Mouse (Mus musculus) small intestine, adult 2 months (tissue): Measurements from ENCODE around the gene Negr1. TPM values are rescaled to one million over a fixed set of nuclear protein-coding genes. Genes with fewer than 3 reads are reported as not detected.

Experiments used
- H3K27ac ChIP-seq: fragments of 200-500 bp; 2 replicates; pipeline ENCODE4 v1.5.1; 2012; ENCODE audit warnings: low read depth, low read length, control low read depth, inconsistent platforms; ENCODE audit not compliant: insufficient read depth
- H3K27me3 ChIP-seq: fragments of 200-500 bp; 2 replicates; pipeline ENCODE4 v1.6.1; 2012; ENCODE audit warnings: mild to moderate bottlenecking, moderate library complexity, low read length, inconsistent platforms; ENCODE audit not compliant: control insufficient read depth, insufficient read depth
- H3K36me3 ChIP-seq: fragments of 200-500 bp; 2 replicates; pipeline ENCODE4 v1.6.1; 2012; ENCODE audit warnings: mild to moderate bottlenecking, low read length, control low read depth, inconsistent platforms; ENCODE audit not compliant: control insufficient read depth, insufficient read depth
- H3K4me1 ChIP-seq: fragments of 200-500 bp; 2 replicates; pipeline ENCODE4 v1.6.1; 2012; ENCODE audit warnings: low read length, inconsistent platforms, mixed read lengths; ENCODE audit not compliant: control insufficient read depth, insufficient read depth, insufficient read length
- H3K4me3 ChIP-seq: fragments of 200-500 bp; 2 replicates; pipeline ENCODE4 v1.5.1; 2012; ENCODE audit warnings: low read depth, mild to moderate bottlenecking, control low read depth, inconsistent platforms, low read length, moderate library complexity
- CTCF ChIP-seq: fragments of 200-500 bp; IDR thresholded peaks from 2 replicates; pipeline ENCODE4 v1.5.1; 2012; ENCODE audit warnings: low read depth, mild to moderate bottlenecking, control low read depth, inconsistent platforms, low read length, moderate library complexity, mixed read lengths; ENCODE audit not compliant: insufficient replicate concordance, insufficient read length; ENCODE audit errors: extremely low read depth
- POLR2A ChIP-seq: fragments of 200-500 bp; IDR thresholded peaks from 2 replicates; pipeline ENCODE4 v1.6.1; 2012; ENCODE audit warnings: low read depth, mild to moderate bottlenecking, control low read depth, inconsistent platforms, low read length, moderate library complexity
- WGBS: fragments of 180-500 bp; shearing (Covaris S2); methylation state at CpG from one replicate; pipeline ENCODE4 v1.1.7; 2018; 5-methylcytosine and 5-hydroxymethylcytosine counted together
- polyA plus RNA-seq: library from polyadenylated mRNA; depleted of rRNA; stranded (reverse); fragments of >200 nt; gene quantifications from 2 replicates; pipeline ENCODE4 v1.2.3, GENCODE M21; 2012

Negr1 gene
- polyA plus RNA-seq, 1 experiment = 0.35 TPM

GRCm38 (mm10) chr3:156882129-156882528 lies 320.5 kb downstream of the Negr1 start:
- TF ChIP-seq CTCF (no peak), POLR2A (no peak)
- Histone ChIP-seq H3K36me3 (no peaks in the 10 kb centered on the region), H3K27me3 (no peaks in the 10 kb centered on the region), H3K4me1 (no peaks in the 10 kb centered on the region), H3K4me3 (no peak overlapping the region), H3K27ac (no peak overlapping the region)
- WGBS = 21% methylated on average over 3 of the region's 3 CpGs

- TF ChIP-seq CTCF (no peak), POLR2A (no peak)
- no peaks in the 10 kb centered on the region for H3K36me3 ChIP-seq
- no peak overlapping the region for H3K27ac ChIP-seq
- WGBS = 50% methylated on average over 1 of the region's 1 CpGs
- H3K27me3 ChIP-seq = no peaks in the 10 kb centered on the region
- no peak overlapping the region for H3K4me3 ChIP-seq
- H3K4me1 ChIP-seq = no peaks in the 10 kb centered on the region
Observed at GRCm38 (mm10) chr3:156883873-156884272, 322.3 kb downstream of the Negr1 start.

- Histone ChIP-seq H3K27ac (no peak overlapping the region), H3K27me3 (no peaks in the 10 kb centered on the region), H3K4me1 (no peaks in the 10 kb centered on the region), H3K36me3 (no peaks in the 10 kb centered on the region), H3K4me3 (no peak overlapping the region)
- 84% methylated on average over 1 of the region's 1 CpGs for WGBS
- no peak for TF ChIP-seq CTCF
- TF ChIP-seq POLR2A = no peak
Observed at GRCm38 (mm10) chr3:156885689-156886088, 324.1 kb downstream of the Negr1 start.

GRCm38 (mm10) chr3:156886915-156887314 lies 325.3 kb downstream of the Negr1 start:
- Histone ChIP-seq H3K36me3 (no peaks in the 10 kb centered on the region), H3K27me3 (no peaks in the 10 kb centered on the region), H3K4me1 (no peaks in the 10 kb centered on the region), H3K27ac (no peak overlapping the region), H3K4me3 (no peak overlapping the region)
- WGBS = 43% methylated on average over 3 of the region's 3 CpGs
- no peak for TF ChIP-seq POLR2A
- no peak for TF ChIP-seq CTCF

GRCm38 (mm10) chr3:156890986-156891385 lies 329.4 kb downstream of the Negr1 start:
- TF ChIP-seq CTCF (no peak), POLR2A (no peak)

GRCm38 (mm10) chr3:156895322-156895721 lies 333.7 kb downstream of the Negr1 start:
- Histone ChIP-seq H3K4me1 (no peaks in the 10 kb centered on the region), H3K27ac (no peak overlapping the region), H3K27me3 (no peaks in the 10 kb centered on the region), H3K4me3 (no peak overlapping the region), H3K36me3 (no peaks in the 10 kb centered on the region)
- TF ChIP-seq CTCF = no peak
- TF ChIP-seq POLR2A = no peak
- WGBS = 59% methylated on average over 4 of the region's 4 CpGs

More at GRCm38 (mm10) chr3:156890986-156891385, 329.4 kb downstream of the Negr1 start:
- 59% methylated on average over 4 of the region's 4 CpGs for WGBS
- no peak overlapping the region for H3K4me3 ChIP-seq
- no peaks in the 10 kb centered on the region for H3K27me3 ChIP-seq
- no peaks in the 10 kb centered on the region for H3K36me3 ChIP-seq
- no peak overlapping the region for H3K27ac ChIP-seq
- no peaks in the 10 kb centered on the region for H3K4me1 ChIP-seq

GRCm38 (mm10) chr3:156896106-156896505 lies 334.5 kb downstream of the Negr1 start:
- 64% methylated on average over 4 of the region's 4 CpGs for WGBS
- no peak overlapping the region for H3K27ac ChIP-seq
- TF ChIP-seq POLR2A (no peak), CTCF (no peak)
- H3K4me1 ChIP-seq = no peaks in the 10 kb centered on the region
- no peaks in the 10 kb centered on the region for H3K36me3 ChIP-seq
- no peak overlapping the region for H3K4me3 ChIP-seq
- H3K27me3 ChIP-seq = no peaks in the 10 kb centered on the region

GRCm38 (mm10) chr3:156896552-156896951 lies 335.0 kb downstream of the Negr1 start:
- 18% methylated on average over 1 of the region's 1 CpGs for WGBS
- H3K4me1 ChIP-seq = no peaks in the 10 kb centered on the region
- H3K27me3 ChIP-seq = no peaks in the 10 kb centered on the region
- H3K4me3 ChIP-seq = no peak overlapping the region
- no peak for TF ChIP-seq CTCF
- TF ChIP-seq POLR2A = no peak
- H3K27ac ChIP-seq = no peak overlapping the region
- H3K36me3 ChIP-seq = no peaks in the 10 kb centered on the region
